Mouse (Mus musculus) c-Kit-negative CD71-positive TER-119-positive erythroid progenitor cells, embryonic 14.5 days (primary cell): ENCODE results near the gene Pear1.
"Not testable (repeated sequence)": the region's sequence is repeated elsewhere in the genome, so short reads cannot be mapped to it uniquely, and the experiment has no call there.

Source experiments
- DNase-seq: peaks from one replicate; pipeline ENCODE4 v3.0.0-alpha.2; 2013; ENCODE audit warnings: low read depth, low spot score

Gene Pear1

DNA sequence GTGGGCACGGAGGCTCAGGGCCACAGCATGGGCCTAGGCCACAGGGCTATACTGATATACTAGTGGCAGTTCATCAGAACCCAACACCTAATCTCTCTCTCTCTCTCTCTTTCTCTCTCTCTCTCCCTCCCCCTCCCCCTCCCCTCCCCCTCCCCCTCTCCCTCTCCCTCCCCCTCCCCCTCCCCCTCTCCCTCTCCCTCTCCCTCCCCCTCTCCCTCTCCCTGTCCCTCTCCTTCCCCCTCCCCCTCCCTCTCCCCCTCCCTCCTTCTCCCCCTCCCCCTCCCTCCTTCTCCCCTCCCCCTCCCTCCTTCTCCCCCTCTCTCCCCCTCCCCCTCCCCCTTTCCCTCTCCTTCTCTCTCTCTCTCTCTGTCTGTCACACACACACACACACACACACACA is at the start of gene Pear1:
TSS of gene Pear1 (minus strand) at position 101 of the 400 bp plus-strand sequence.
- not testable (repeated sequence) for DNase-seq

DNA sequence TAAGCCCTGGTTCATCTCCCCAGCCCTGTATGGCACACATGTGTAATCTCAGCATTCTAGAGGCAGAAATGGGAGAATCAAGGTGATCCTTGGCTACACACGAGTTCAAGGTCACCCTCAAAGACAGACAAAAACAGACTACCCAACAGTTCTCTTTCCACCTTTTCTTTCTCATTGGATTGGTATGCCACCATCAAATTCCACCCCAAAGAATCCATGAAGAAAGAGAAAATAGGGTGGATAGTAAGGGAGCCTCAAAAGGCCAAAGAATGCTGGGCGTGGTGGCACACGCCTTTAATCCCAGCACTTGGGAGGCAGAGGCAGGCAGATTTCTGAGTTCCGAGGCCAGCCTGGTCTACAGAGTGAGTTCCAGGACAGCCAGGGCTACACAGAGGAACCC is 40.0 kb upstream of the Pear1 start:
- not testable (repeated sequence) for DNase-seq

GRCm38 (mm10) chr3:87859813-87860212 is 35.7 kb upstream of the Pear1 start:
- peak; percentile 35 for DNase-seq

DNA sequence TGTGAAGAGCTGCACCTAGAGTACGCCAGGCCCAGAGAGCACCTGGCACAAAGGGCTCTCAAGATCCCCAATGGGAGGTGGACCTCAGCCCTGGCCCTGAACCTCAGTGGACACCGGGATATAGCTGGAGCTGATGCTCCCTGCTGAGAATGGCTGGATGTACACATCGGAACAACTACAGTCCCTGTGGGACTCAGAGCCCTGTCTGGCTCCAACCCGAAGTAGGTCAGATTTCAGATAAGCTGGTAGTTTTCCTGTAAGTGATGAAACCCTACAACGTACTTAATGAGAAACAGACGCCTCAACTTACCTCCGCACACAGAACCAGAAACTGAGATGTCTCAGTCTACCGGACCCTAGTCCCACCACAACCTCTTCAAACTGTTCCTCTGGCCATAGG is 33.6 kb upstream of the Pear1 start:
- no peak for DNase-seq

DNA sequence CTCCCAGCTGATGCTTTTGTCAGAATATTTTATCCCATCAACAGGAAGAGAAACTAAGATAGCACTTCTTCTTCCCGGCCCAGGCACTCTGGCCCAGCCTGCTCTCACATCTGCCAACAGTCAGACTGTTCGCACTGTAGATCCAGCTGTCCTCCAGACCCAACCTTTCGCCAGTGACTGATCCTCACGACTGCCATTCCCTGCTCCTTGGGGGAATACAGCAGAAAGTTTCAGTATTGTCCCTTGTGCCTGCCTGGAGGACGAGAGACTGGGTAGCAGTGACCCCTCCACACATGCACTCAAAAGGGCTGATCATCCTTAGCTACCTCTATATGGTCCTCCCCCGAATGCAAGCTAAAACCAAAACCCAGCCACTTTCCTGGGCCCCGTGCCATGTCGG is 31.8 kb upstream of the Pear1 start:
- DNase-seq: no peak

GRCm38 (mm10) chr3:87854795-87855568 is 30.9 kb upstream of the Pear1 start:
- DNase-seq: no peak

DNA sequence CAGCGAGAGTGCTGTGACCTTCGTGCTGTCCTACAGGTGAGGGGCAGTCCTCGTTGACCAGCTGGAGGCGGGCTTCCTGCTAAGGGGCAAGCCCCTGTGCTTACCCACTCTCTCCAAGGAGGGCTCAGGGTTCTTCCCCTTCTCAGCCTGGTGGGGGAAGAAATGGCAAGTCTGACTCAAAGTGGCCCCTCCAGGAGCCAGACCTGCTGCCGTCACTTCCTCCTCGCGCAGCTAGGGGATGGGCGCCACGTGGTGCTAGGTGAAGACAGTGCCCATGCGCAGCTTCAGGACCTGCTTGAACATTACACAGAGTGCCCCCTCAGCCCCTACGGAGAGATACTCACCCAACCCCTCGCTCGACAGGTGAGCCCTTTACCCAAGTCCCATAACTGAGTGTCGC is 25.0 kb upstream of the Pear1 start:
- no peak for DNase-seq

DNA sequence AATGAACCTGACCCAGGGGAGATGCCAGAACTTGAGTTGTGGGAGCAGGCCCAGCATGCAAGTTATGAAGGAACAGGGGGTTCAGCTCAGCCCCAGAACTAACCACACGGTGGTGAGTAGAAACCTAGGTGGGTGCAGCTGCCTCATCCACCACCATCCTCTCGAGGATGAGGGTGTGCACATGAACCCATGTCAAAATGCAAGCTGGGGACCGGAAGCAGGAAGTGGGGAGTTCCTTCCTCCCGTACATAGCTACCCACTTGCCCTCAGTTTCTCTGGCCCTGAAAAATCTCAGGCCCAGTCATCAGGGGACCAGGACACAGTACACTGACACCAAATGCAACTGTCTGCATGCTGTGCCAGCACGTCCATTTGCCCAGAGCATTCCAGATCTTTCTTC is 23.6 kb upstream of the Pear1 start:
- no peak for DNase-seq

DNA sequence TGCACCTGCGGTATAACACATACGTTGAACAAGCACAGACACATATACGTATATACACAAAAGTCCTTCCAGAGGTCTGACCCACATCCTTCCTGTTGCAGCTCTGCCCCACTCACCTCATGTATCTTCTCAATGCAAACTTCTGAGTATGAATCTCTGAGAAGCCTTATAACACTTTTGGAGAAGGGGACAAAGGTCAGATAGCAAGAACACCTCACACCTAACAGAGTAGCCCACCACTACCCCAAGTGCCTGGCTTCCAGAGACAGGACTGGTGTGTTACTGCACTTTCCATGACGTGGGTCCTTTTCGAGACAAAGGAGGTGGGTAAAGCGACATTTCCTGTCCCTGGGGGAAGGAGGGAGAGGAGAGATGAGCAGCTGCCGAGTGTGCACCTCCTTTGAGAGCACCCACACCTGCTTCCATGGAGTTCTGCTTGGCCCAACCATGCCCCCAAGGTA is 22.6 kb upstream of the Pear1 start, which contains the start of gene Sh2d2a:
TSS of gene Sh2d2a (plus strand) at position 106 of the 461 bp plus-strand sequence.
- DNase-seq: no peak

GRCm38 (mm10) chr3:87846186-87846585 is 22.1 kb upstream of the Pear1 start:
- DNase-seq: no peak

GRCm38 (mm10) chr3:87844981-87845380 is 20.9 kb upstream of the Pear1 start:
- DNase-seq: no peak

DNA sequence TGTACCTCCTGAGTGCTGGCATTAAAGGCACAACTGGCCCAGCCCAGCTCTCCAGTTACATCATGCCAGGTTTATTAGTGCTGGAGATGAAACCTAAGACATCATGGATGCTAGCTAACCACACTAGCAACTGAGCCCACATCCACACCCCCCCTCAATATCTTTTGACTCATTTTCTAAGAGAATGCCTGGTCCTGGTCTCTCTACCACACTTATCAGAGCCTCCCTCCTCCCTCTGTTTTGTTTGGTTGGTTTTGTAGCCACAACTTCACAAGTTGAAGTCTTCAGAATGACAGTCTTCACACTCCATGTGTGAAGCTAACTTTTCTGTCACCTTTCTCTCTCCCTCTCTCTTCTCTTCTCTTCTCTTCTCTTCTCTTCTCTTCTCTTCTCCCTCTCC is 16.8 kb upstream of the Pear1 start:
- no peak for DNase-seq

GRCm38 (mm10) chr3:87838622-87839021 is 14.5 kb upstream of the Pear1 start:
- peak; percentile 53 for DNase-seq

- no peak for DNase-seq
Measured at GRCm38 (mm10) chr3:87833482-87833881, 9.4 kb upstream of the Pear1 start.

- DNase-seq: no peak
Measured at GRCm38 (mm10) chr3:87832109-87832859, 8.2 kb upstream of the Pear1 start.

DNA sequence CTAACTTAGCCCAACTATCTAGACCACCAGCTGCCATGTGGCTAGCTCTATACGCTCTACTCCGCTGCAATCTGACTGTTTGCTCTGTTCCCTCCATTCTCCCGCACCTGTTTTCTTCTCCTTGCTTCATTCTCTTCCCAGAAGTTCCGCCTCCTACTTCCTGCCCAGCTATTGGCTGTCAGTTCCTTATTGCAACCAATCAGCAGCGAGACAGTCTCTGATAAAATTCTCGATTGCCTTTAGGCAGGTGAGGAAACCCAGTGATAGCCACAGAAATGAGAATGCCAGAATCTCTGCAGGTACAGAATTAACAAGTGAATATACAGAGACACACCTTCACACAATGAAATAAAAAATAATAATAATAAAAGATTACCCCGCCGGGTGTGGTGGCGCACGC is 4.9 kb upstream of the Pear1 start:
- DNase-seq: no peak

DNA sequence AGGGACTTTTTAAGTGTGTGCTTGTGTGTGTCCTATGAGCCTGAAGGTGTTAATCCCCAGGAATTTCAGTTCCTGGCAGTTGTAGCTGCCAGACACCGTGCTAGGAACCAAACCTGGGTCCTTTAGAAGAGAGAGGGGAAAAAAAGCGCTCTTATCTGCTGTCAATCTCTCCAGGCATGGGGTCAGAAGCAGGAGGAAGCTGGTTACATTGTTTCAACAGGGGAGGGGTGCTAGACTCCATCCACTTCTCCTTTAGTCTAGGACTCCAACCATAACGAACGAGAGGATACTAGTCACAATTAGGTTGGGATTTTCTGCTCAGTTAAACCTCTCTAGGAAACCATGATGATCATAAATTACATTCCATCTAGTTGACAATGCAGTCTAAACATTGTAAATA is 4.3 kb upstream of the Pear1 start:
- no peak for DNase-seq

DNA sequence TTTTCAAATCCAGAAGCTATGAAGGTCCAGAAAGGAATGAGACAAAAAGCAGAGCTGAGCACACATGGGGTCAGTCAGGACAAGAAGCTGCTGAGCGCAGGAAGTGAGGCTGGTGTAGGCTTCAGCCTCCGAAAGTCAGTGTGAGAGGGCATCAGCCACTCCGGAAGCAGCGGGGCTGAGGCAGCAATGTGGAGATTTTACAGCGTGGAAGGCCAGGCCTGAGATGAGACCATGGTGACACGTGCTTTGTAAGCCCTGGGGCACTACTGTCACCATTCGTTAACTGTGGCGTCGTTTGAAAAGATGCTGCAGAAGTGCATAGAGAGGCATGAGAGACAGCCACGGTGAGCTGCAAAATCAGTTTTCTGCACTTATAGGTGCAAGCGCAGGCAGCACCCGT is 5.9 kb downstream of the Pear1 start:
- DNase-seq: no peak

GRCm38 (mm10) chr3:87816646-87817093 is 7.4 kb downstream of the Pear1 start:
- peak; percentile 49 for DNase-seq

DNA sequence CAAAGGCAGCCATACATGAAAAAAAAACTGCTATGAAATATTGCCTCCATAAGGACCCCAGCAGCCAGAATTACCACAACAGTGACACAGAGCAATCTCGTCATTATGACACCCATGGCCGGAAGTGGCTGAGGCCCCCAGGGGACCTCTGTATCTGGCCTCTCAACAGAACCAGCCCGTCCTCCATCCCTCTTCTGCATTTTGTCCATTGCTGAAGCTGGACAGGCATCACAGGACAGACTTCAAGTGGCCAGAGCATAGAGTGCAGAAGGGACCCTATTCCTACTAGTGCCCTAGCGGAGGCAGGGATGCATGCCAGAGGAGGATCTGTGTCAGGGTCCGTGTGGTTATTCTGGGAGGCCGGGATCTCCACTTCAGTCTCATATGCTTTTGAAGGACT is 7.9 kb downstream of the Pear1 start:
- no peak for DNase-seq

DNA sequence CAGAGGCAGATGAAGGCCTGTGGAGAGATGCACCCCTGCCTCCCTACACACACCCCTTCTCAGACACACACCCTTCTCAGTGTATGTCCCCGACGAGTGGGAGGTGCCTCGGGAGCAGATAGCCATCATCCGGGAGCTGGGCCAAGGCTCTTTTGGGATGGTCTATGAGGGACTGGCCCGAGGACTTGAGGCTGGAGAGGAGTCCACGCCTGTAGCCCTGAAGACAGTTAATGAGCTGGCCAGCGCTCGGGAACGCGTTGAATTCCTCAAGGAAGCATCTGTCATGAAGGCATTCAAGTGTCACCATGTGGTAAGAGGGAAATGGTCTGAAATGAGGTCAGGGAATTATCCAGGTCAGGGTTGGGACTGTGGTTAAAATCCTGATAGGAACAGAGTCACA is 11.2 kb downstream of the Pear1 start:
- no peak for DNase-seq

DNA sequence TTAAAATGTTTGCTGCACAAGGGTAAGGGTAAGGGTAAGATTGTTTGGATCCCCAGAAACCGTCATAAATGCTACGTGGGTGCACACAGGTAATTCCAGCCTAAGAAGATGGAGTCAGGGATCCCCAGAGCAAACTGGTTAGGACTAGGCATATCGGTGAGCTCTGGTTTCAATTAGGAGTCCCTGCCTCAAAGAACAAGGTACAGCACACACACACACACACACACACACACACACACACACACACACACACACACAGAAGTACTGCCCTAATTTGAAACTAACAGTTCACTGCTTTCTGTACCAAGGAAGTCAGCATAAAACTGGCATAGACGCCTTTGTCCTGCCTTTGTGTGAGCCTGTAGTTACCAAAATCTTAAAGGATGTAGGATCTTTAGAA is 11.7 kb downstream of the Pear1 start:
- DNase-seq: no peak

GRCm38 (mm10) chr3:87811297-87811696 is 12.8 kb downstream of the Pear1 start:
- DNase-seq: no peak
